Mouse (Mus musculus): ENCODE results near the gene Bbs9. TPM values are rescaled to one million over a fixed set of nuclear protein-coding genes. Genes with fewer than 3 reads are reported as not detected.

Bbs9 gene
- polyA plus RNA-seq, 1 experiment from 2014 or later: 13.0 TPM

DNA sequence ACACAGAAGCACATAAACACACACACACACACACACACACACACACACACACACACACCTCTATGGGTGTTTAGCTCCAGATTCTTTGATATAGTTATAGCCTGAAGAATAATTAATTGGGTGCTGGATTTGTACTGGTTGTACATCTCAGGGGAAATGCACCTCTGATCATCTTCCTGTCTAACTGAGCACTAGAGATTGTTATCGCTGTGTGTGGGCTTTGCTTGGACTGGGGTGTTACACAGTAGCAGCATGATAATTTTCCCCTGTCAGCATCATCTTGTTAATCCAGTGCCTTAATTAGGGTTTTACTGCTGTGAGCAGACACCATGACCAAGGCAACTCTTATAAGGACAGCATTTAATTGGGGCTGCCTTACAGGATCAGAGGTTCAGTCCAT is 175.3 kb downstream of the Bbs9 start:
- ATAC-seq (ENCODE audit: insufficient number of reproducible peaks, low FRiP score, low TSS enrichment, low read depth): no peak
- H3K9me3 ChIP-seq: no peaks in the 10 kb centered on the region
- no peaks in the 10 kb centered on the region for H3K36me3 ChIP-seq
- H3K4me3 ChIP-seq: no peak overlapping the region
- no peak overlapping the region for H3K27ac ChIP-seq
- no peak overlapping the region for H3K4me2 ChIP-seq
- WGBS: 91% methylated on average over 1 of the region's 1 CpGs
- no peaks in the 10 kb centered on the region for H3K4me1 ChIP-seq
- H3K9ac ChIP-seq: no peak overlapping the region
- no peaks in the 10 kb centered on the region for H3K27me3 ChIP-seq

DNA sequence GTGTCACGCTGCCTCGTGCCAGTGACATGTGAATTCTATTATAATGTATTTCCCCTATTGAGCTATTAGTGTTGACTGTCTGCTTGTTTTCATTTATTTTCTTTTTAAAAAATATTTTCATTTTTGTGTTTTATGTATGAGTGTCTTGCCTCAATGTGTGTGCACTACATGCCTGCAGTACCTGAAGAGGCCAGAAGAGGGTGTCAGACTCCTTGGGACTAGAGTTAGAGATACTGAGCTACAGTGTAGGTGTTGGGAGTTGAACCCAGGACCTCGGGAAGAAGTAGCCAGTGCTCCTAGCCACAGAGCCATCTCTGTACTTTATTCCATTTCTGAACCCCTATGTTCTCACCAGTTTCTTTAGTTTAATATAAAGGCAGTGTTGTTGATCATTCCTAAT is 176.1 kb downstream of the Bbs9 start:
- Histone ChIP-seq H3K36me3 (no peaks in the 10 kb centered on the region), H3K27me3 (no peaks in the 10 kb centered on the region), H3K4me2 (no peak overlapping the region), H3K4me1 (no peaks in the 10 kb centered on the region), H3K27ac (no peak overlapping the region), H3K9me3 (no peaks in the 10 kb centered on the region), H3K9ac (no peak overlapping the region), H3K4me3 (no peak overlapping the region)
- WGBS: 83% methylated on average over 3 of the region's 3 CpGs
- ATAC-seq (ENCODE audit: insufficient number of reproducible peaks, low FRiP score, low TSS enrichment, low read depth): no peak

DNA sequence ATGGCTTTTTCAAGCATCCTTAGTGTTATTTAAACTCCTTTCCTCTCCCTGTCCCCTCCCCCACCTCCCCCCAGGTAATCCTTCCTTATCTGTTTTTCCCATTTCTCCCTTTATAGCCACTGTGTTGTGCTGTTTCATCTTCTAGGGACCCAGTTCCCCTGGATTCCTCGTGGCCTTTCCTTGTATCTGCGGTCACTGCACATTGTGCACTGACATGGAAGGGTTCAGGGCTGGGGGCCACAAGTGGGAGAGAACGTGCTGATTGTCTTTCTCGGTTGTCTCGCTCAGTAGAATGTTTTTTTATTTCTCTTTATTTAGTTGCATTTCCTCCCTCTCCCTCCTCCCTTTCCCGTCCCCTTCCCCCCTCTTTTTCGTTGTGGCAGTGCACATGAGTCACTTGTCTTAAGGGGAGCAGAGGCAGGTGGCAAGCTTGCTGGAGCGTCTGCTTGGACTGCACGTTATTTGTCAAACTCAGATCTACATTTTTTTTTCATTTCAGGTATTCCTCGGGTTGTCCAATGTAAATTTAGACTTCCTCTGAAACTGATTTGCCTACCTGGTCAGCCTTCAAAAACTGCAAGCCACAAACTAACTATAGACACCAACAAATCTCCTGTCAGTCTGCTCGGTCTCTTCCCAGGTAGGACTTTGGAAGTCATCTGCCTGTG is 179.3 kb downstream of the Bbs9 start:
- no peaks in the 10 kb centered on the region for H3K27me3 ChIP-seq
- whole genome bisulfite sequencing: 77% methylated on average over 11 of the region's 11 CpGs
- H3K4me2 ChIP-seq: no peak overlapping the region
- no peaks in the 10 kb centered on the region for H3K4me1 ChIP-seq
- no peak for ATAC-seq (ENCODE audit: insufficient number of reproducible peaks, low FRiP score, low TSS enrichment, low read depth)
- H3K9ac ChIP-seq: no peak overlapping the region
- H3K4me3 ChIP-seq: no peak overlapping the region
- H3K27ac ChIP-seq: no peak overlapping the region
- H3K9me3 ChIP-seq: no peaks in the 10 kb centered on the region
- no peaks in the 10 kb centered on the region for H3K36me3 ChIP-seq

DNA sequence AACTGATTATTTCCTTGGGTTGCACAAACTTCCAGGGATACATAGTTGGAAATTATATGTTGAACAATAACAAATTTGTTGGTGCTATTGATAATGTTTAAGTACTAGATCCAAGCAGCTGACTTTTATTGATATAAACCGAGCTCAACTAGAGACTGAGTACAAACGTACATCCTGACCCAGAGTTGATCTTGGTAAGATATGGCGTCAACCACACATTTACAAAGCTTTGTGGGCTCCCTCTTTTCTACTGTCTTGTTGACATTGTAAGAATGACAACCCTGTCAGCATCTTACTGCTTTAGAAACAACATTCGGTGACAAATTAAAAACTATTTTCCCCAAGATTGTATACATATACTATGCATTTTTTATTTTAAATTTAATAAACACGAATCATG is 181.7 kb downstream of the Bbs9 start:
- WGBS: 84% methylated on average over 5 of the region's 5 CpGs
- no peaks in the 10 kb centered on the region for H3K4me1 ChIP-seq
- H3K27ac ChIP-seq: no peak overlapping the region
- no peak overlapping the region for H3K9ac ChIP-seq
- no peaks in the 10 kb centered on the region for H3K36me3 ChIP-seq
- no peaks in the 10 kb centered on the region for H3K27me3 ChIP-seq
- no peak overlapping the region for H3K4me2 ChIP-seq
- no peaks in the 10 kb centered on the region for H3K9me3 ChIP-seq
- no peak overlapping the region for H3K4me3 ChIP-seq
- no peak for ATAC-seq (ENCODE audit: insufficient number of reproducible peaks, low FRiP score, low TSS enrichment, low read depth)

DNA sequence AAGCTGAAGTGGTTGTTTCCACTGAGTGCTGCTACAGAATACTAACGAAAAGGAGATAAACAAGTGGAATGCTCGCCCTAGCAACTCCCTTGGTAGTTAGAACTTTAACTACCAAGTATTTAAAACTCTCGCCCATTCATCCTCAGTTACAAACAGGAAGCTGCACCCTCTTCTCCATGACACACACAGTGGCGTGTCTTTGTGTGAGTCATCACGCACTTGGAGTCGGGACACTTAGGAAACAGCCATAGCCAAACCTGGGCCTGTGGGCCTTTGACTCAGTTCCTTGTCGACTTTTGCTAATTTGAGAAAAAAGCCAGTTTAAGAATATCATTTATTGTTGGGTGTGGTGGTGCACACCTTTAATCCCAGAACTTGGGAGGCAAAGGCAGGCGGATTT is 189.6 kb downstream of the Bbs9 start:
- no peak overlapping the region for H3K9ac ChIP-seq
- H3K4me2 ChIP-seq: no peak overlapping the region

DNA sequence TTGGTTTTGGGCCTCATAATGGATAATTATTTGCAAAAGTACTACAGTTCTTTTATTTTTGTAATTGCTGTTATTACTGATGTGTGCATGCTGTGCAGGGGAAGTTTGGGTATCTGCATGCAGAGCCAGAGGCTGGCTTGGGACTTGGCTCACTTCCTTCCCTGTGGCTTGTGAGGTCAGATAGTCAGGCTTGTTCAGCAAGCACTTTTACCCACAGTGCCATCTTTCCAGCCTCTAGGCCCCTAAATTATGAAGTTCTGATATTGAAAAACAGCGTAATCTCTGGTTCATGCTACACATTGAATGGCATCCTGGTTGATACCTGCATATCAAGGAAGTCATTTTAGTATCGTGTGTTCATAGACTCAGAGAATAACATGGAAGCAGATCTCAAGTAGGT is 197.4 kb downstream of the Bbs9 start:
- Histone ChIP-seq H3K27me3 (no peaks in the 10 kb centered on the region), H3K9me3 (no peaks in the 10 kb centered on the region), H3K4me1 (no peaks in the 10 kb centered on the region), H3K36me3 (no peaks in the 10 kb centered on the region), H3K27ac (no peak overlapping the region), H3K9ac (no peak overlapping the region), H3K4me2 (no peak overlapping the region), H3K4me3 (no peak overlapping the region)
- 93% methylated on average over 2 of the region's 2 CpGs for WGBS
- no peak for ATAC-seq (ENCODE audit: insufficient number of reproducible peaks, low FRiP score, low TSS enrichment, low read depth)

More for the DNA sequence above, 189.6 kb downstream of the Bbs9 start:
- H3K4me3 ChIP-seq: no peak overlapping the region
- H3K4me1 ChIP-seq: no peaks in the 10 kb centered on the region
- no peak overlapping the region for H3K27ac ChIP-seq
- H3K9me3 ChIP-seq: no peaks in the 10 kb centered on the region
- no peaks in the 10 kb centered on the region for H3K36me3 ChIP-seq
- ATAC-seq (ENCODE audit: insufficient number of reproducible peaks, low FRiP score, low TSS enrichment, low read depth): no peak
- 83% methylated on average over 8 of the region's 8 CpGs for WGBS
- H3K27me3 ChIP-seq: no peaks in the 10 kb centered on the region

DNA sequence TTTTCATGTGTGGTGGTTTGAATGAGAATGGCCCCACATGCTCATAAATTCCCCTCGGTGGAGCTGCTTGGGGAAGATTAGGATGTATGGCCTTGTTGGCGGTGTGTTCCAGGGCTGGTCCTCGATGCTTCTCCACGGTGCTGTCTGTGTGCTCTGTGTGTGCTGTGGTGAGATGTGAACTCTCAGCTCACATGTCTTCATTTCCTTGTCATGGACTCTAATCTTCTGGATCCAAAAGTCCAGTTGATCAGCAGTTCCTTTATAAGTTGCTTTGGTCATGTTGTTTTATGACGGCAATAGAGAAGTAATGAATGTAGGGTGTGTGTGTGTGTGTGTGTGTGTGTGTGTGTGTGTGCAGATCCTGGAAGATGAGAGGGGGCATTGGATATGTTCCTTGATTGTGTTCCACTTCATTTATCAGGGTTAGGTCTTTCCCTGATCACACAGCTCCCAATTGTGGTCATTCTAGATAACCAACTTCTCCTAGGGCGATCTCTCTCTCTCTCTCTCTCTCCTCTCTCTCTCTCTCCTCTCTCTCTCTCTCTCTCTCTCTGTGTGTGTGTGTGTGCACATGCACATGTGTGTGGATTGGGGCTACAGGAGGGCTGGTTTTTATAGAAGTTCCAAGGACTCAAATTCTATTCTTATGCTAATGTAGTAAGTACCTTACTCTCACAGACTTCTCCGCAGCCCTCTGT is 201.8 kb downstream of the Bbs9 start:
- no peaks in the 10 kb centered on the region for H3K9me3 ChIP-seq
- H3K4me2 ChIP-seq: no peak overlapping the region
- no peak for ATAC-seq (ENCODE audit: insufficient number of reproducible peaks, low FRiP score, low TSS enrichment, low read depth)
- no peak overlapping the region for H3K27ac ChIP-seq
- no peaks in the 10 kb centered on the region for H3K27me3 ChIP-seq
- H3K4me1 ChIP-seq: no peaks in the 10 kb centered on the region
- no peak overlapping the region for H3K9ac ChIP-seq
- H3K4me3 ChIP-seq: no peak overlapping the region
- no peaks in the 10 kb centered on the region for H3K36me3 ChIP-seq
- WGBS: 87% methylated on average over 7 of the region's 7 CpGs

DNA sequence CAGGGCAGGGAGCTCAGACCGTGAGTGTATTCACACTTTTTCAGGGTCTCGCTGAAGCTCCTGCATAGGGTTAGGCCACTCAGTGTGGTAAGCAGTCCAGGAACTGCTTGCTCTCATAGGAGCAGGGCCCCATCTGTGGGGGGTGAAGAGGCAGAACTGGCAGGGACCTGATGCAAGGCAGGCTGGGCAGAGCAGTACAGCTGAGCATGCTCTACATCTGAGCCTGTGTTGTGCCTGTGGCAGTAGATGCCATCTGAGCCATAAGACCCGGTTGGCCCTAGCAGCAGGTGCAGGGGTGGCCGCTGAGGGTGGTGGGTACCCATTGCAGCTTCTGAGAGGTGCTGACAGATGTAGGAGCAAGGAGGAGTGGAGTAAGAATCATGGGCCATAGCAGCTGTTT is 202.5 kb downstream of the Bbs9 start:
- H3K9me3 ChIP-seq: no peaks in the 10 kb centered on the region

DNA sequence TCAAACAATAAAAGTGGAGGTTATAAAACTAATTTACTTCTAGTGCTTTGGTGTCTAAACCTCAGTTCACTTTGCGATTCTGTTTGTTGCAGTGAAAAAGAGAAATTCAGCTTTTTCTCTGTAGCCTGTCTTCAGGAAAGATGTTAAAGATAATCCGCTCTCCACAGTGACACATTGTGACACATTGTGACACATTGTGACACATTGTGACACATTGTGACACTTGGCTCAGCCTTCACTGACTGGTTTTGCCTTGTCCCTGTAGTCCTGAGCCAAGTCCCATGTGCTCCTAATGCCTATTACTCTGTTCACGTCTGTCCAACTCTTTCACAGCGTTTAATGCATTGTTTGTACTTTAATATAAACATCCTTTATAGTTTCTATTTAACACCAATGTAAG is 203.0 kb downstream of the Bbs9 start:
- Histone ChIP-seq H3K4me2 (no peak overlapping the region), H3K36me3 (no peaks in the 10 kb centered on the region), H3K27ac (no peak overlapping the region), H3K4me1 (no peaks in the 10 kb centered on the region), H3K4me3 (no peak overlapping the region), H3K9me3 (no peaks in the 10 kb centered on the region), H3K9ac (no peak overlapping the region), H3K27me3 (no peaks in the 10 kb centered on the region)
- ATAC-seq (ENCODE audit: insufficient number of reproducible peaks, low FRiP score, low TSS enrichment, low read depth): no peak
- 78% methylated on average over 4 of the region's 4 CpGs for WGBS

More for the DNA sequence above, 202.5 kb downstream of the Bbs9 start:
- Histone ChIP-seq H3K27ac (no peak overlapping the region), H3K36me3 (no peaks in the 10 kb centered on the region), H3K4me3 (no peak overlapping the region), H3K27me3 (no peaks in the 10 kb centered on the region), H3K9ac (no peak overlapping the region), H3K4me1 (no peaks in the 10 kb centered on the region), H3K4me2 (no peak overlapping the region)
- 67% methylated on average over 4 of the region's 4 CpGs for WGBS
- ATAC-seq (ENCODE audit: insufficient number of reproducible peaks, low FRiP score, low TSS enrichment, low read depth): no peak

DNA sequence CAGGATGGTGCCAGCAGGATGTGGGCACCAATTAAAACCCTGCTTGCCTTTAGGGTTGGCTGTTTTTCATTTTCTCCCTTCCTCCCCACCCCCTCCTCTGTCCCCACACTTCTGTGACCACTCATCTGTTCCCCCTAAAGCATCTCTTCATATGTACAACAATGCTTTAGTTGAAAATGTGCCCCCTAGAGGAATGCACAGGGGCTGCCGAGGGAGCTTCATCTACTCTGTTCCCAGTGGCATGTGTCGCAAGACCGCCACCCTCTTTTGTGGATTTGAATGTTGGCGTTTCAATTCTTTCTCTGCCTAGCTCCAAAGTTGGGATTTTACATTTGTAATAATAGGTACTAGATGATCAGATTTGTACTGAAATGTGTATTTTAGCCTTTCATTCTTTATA is 204.0 kb downstream of the Bbs9 start:
- ATAC-seq (ENCODE audit: insufficient number of reproducible peaks, low FRiP score, low TSS enrichment, low read depth): no peak
- H3K36me3 ChIP-seq: no peaks in the 10 kb centered on the region
- H3K4me1 ChIP-seq: peaks cover 4% of the 10 kb centered on the region; the same call in 1 of the 2 replicates
- H3K4me2 ChIP-seq: no peak overlapping the region
- WGBS: 88% methylated on average over 4 of the region's 4 CpGs
- H3K4me3 ChIP-seq: no peak overlapping the region
- no peaks in the 10 kb centered on the region for H3K9me3 ChIP-seq
- no peak overlapping the region for H3K9ac ChIP-seq
- no peaks in the 10 kb centered on the region for H3K27me3 ChIP-seq
- H3K27ac ChIP-seq: no peak overlapping the region

DNA sequence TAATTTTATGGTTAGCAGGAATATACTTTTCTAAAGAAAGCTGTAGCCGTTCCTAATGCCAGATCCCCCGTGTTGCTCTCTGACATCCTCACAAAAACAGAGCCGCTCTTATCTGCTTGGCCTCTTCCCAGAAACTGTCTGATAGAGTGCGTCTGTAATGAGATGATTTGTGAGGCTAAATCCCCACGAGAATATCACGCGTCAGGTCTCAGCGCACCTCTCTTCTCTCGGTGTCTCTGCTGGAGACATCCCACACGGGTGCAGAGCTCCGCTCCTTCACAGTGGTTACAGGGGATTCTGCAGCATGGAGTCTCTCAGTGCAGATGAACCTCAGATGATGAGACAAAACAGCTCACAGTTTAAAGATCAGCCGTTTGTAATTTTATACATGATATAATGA is 204.5 kb downstream of the Bbs9 start:
- Histone ChIP-seq H3K9me3 (no peaks in the 10 kb centered on the region), H3K27ac (no peak overlapping the region), H3K4me3 (no peak overlapping the region), H3K27me3 (no peaks in the 10 kb centered on the region), H3K36me3 (no peaks in the 10 kb centered on the region), H3K4me2 (no peak overlapping the region), H3K9ac (no peak overlapping the region), H3K4me1 (peaks cover 4% of the 10 kb centered on the region; the same call in 1 of the 2 replicates)
- no peak for ATAC-seq (ENCODE audit: insufficient number of reproducible peaks, low FRiP score, low TSS enrichment, low read depth)
- WGBS: 79% methylated on average over 12 of the region's 12 CpGs

DNA sequence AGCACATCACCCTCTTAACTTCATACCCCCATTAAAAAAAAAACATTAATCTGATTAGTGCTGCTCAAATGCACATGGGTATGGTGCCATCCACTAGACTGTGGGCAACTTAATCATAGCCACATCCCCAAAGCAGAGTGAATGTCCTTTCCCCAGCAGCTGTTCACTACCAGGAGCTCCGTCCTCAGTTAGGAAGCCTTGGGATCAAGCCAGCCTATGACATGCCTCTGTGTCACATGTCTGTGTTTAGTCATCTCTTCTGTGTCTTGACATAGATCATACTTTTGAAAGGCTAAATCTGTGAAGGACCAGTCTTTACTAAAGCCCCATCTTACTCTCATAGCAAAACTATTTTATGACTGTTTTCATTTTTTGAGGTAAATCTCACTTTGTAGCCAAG is 205.0 kb downstream of the Bbs9 start:
- Histone ChIP-seq H3K4me3 (no peak overlapping the region), H3K4me1 (peaks cover 4% of the 10 kb centered on the region; the same call in 1 of the 2 replicates), H3K9ac (no peak overlapping the region), H3K36me3 (no peaks in the 10 kb centered on the region), H3K27me3 (no peaks in the 10 kb centered on the region), H3K27ac (no peak overlapping the region), H3K9me3 (no peaks in the 10 kb centered on the region), H3K4me2 (no peak overlapping the region)
- WGBS: 55% methylated on average over 1 of the region's 1 CpGs
- no peak for ATAC-seq (ENCODE audit: insufficient number of reproducible peaks, low FRiP score, low TSS enrichment, low read depth)

Data from limb, embryonic 15.5 days (tissue).